Mouse (Mus musculus) liver, adult 2 months (tissue): ENCODE measurements at regions not wholly inside any gene's neighbourhood (a gene's known extent, or its start where the extent isn't known, plus 50 kb on each side); places are given as distances from the start of the nearest gene placed in this dataset.

Experiments
- CTCF ChIP-seq: fragments of 200-500 bp; IDR thresholded peaks from 2 replicates; pipeline ENCODE4 v1.5.1; 2011; ENCODE audit warnings: low read depth, low read length, control low read depth
- POLR2A ChIP-seq: fragments of 200-500 bp; IDR thresholded peaks from 2 replicates; pipeline ENCODE4 v1.6.1; 2011; ENCODE audit warnings: low read length, control low read depth; ENCODE audit not compliant: insufficient read depth; ENCODE audit errors: extremely low read depth

GRCm38 (mm10) chr3:50867105-50867504, 357.1 kb upstream of the Noct start:
- no peak for TF ChIP-seq CTCF
- TF ChIP-seq POLR2A = no peak
